Mouse (Mus musculus) urinary bladder, postnatal 10 days (tissue): ENCODE data around the gene Ipo7.

ENCODE experiments used
- DNase-seq: peaks from one replicate; pipeline ENCODE4 v3.0.0; 2022; ENCODE audit warnings: low spot score

The Ipo7 gene

GRCm38 (mm10) chr7:110101266-110101665 lies 83.2 kb downstream of the Ipo7 start:
- no peak for DNase-seq

- DNase-seq, result no peak
Measured at GRCm38 (mm10) chr7:110105041-110105440, 87.0 kb downstream of the Ipo7 start.
